Mouse (Mus musculus) myocyte (in vitro differentiated cells): ENCODE results near the gene Vmn1r34. TPM values are rescaled to one million over a fixed set of nuclear protein-coding genes. Genes with fewer than 3 reads are reported as not detected.
"Not testable (repeated sequence)": the region's sequence is repeated elsewhere in the genome, so short reads cannot be mapped to it uniquely, and the experiment has no call there.

Experiments
- H3K27me3 ChIP-seq: one replicate; pipeline ENCODE4 v1.6.1; 2011; ENCODE audit not compliant: control insufficient read depth, insufficient read depth, insufficient read length
- H3K36me3 ChIP-seq: one replicate; pipeline ENCODE4 v1.6.1; 2011; ENCODE audit not compliant: control insufficient read depth, insufficient read depth
- H3K4me2 ChIP-seq: one replicate; pipeline ENCODE4 v1.6.1; 2011; ENCODE audit warnings: low read depth, control low read depth
- H3K4me3 ChIP-seq: one replicate; pipeline ENCODE4 v1.5.1; 2011; ENCODE audit warnings: mild to moderate bottlenecking, control low read depth, moderate library complexity
- H3K79me2 ChIP-seq: one replicate; pipeline ENCODE4 v1.6.1; 2011; ENCODE audit not compliant: control insufficient read depth, insufficient read depth
- H3ac ChIP-seq: one replicate; pipeline ENCODE4 v1.6.1; 2011; ENCODE audit not compliant: control insufficient read depth, insufficient read length
- CEBPB ChIP-seq: IDR thresholded peaks from 2 replicates; pipeline ENCODE4 v1.6.1; 2011; ENCODE audit warnings: mild to moderate bottlenecking, moderate library complexity; ENCODE audit not compliant: poor library complexity, insufficient read depth, severe bottlenecking
- E2F4 ChIP-seq: IDR thresholded peaks from one replicate; pipeline ENCODE4 v1.6.1; 2011; ENCODE audit warnings: mild to moderate bottlenecking, control low read depth, moderate library complexity; ENCODE audit not compliant: insufficient read depth
- MAX ChIP-seq: IDR thresholded peaks from one replicate; pipeline ENCODE4 v1.6.1; 2011; ENCODE audit warnings: low read depth, mild to moderate bottlenecking, control low read depth
- MYOD1 ChIP-seq, 3 experiments: IDR thresholded peaks; one replicate each; pipeline ENCODE4 v1.6.1; 2011; ENCODE audit warnings: control low read depth in 2 of 3, low read depth in 2 of 3, mild to moderate bottlenecking in 2 of 3, moderate library complexity in 1 of 3; ENCODE audit not compliant: insufficient read length in 2 of 3, control insufficient read depth in 1 of 3
- MYOG ChIP-seq, 3 experiments: IDR thresholded peaks; one replicate each; pipeline ENCODE4 v1.6.1; 2011; ENCODE audit warnings: control low read depth in 2 of 3, low read depth in 2 of 3, mild to moderate bottlenecking in 2 of 3; ENCODE audit not compliant: insufficient read length in 2 of 3, control insufficient read depth in 1 of 3, insufficient read depth in 1 of 3
- POLR2A ChIP-seq: IDR thresholded peaks from one replicate; pipeline ENCODE4 v1.6.1; 2011; ENCODE audit warnings: low read depth, mild to moderate bottlenecking, control low read depth, moderate library complexity; ENCODE audit not compliant: insufficient read length
- REST ChIP-seq: IDR thresholded peaks from one replicate; pipeline ENCODE4 v1.6.1; 2011; ENCODE audit warnings: mild to moderate bottlenecking, control low read depth, moderate library complexity; ENCODE audit not compliant: insufficient read depth, insufficient read length
- SRF ChIP-seq: IDR thresholded peaks from one replicate; pipeline ENCODE4 v1.6.1; 2011; ENCODE audit warnings: low read depth; ENCODE audit not compliant: control insufficient read depth, insufficient read length
- TCF12 ChIP-seq: IDR thresholded peaks from one replicate; pipeline ENCODE4 v1.6.1; 2011; ENCODE audit warnings: mild to moderate bottlenecking, control low read depth; ENCODE audit not compliant: poor library complexity, insufficient read depth, severe bottlenecking
- TCF3 ChIP-seq: IDR thresholded peaks from one replicate; pipeline ENCODE4 v1.6.1; 2011; ENCODE audit warnings: low read depth, control low read depth; ENCODE audit not compliant: insufficient read length
- USF1 ChIP-seq: IDR thresholded peaks from one replicate; pipeline ENCODE4 v1.6.1; 2011; ENCODE audit warnings: low read depth, mild to moderate bottlenecking, control low read depth, moderate library complexity
- polyA plus RNA-seq: library from polyadenylated mRNA; unstranded; fragments of >200 nt; fragmentation: generic; extraction: Trizol; gene quantifications from one replicate; pipeline ENCODE4 v1.2.1, GENCODE M21; 2012; ENCODE audit warnings: missing spikeins

Vmn1r34 gene
- polyA plus RNA-seq: not detected

- Histone ChIP-seq H3K79me2 (no peaks in the 10 kb centered on the region), H3K4me3 (no peak within 1 kb of the TSS), H3K4me2 (no peak within 1 kb of the TSS), H3ac (no peak within 1 kb of the TSS), H3K27me3 (no peaks in the 10 kb centered on the region), H3K36me3 (no peaks in the 10 kb centered on the region)
- TF ChIP-seq MYOG (IDR thresholded peaks at IDR 0.05; ENCODE audit: control insufficient read depth in 1 of 3, insufficient read depth in 1 of 3, insufficient read length in 2 of 3, low read depth in 2 of 3) (no peak), SRF (no peak)
Observed at GRCm38 (mm10) chr6:66643779-66644178, at the start of gene Vmn1r34. TSS of gene Vmn1r34 (minus strand) at chr6:66643879.

GRCm38 (mm10) chr6:66685806-66686205 is 42.1 kb upstream of the Vmn1r34 start, which contains the start of gene Vmn1r35:
TSS of gene Vmn1r35 (minus strand) at chr6:66685906.
- H3K4me2 ChIP-seq: no peak within 1 kb of the TSS

GRCm38 (mm10) chr6:66618182-66618581 is 25.5 kb downstream of the Vmn1r34 start, which contains the start of gene Vmn1r33:
TSS of gene Vmn1r33 (minus strand) at chr6:66618282.
- not testable (repeated sequence) for H3K27me3 ChIP-seq, H3K4me3 ChIP-seq, H3K79me2 ChIP-seq, H3K36me3 ChIP-seq, H3ac ChIP-seq, H3K4me2 ChIP-seq

More at GRCm38 (mm10) chr6:66685806-66686205, 42.1 kb upstream of the Vmn1r34 start, which contains the start of gene Vmn1r35:
- H3K4me3 ChIP-seq: no peak within 1 kb of the TSS
- TF ChIP-seq E2F4: no peak
- TF ChIP-seq CEBPB: no peak
- no peak for TF ChIP-seq MAX
- TF ChIP-seq MYOD1 (IDR thresholded peaks at IDR 0.05; ENCODE audit: control insufficient read depth in 1 of 3, insufficient read length in 2 of 3, low read depth in 2 of 3): no peak
- no peak for TF ChIP-seq POLR2A
- no peak for TF ChIP-seq USF1
- TF ChIP-seq TCF12: no peak
- no peak for TF ChIP-seq SRF
- TF ChIP-seq REST: no peak
- no peak for TF ChIP-seq TCF3
- H3ac ChIP-seq: no peak within 1 kb of the TSS
- no peaks in the 10 kb centered on the region for H3K27me3 ChIP-seq
- H3K36me3 ChIP-seq: no peaks in the 10 kb centered on the region
- no peaks in the 10 kb centered on the region for H3K79me2 ChIP-seq

DNA sequence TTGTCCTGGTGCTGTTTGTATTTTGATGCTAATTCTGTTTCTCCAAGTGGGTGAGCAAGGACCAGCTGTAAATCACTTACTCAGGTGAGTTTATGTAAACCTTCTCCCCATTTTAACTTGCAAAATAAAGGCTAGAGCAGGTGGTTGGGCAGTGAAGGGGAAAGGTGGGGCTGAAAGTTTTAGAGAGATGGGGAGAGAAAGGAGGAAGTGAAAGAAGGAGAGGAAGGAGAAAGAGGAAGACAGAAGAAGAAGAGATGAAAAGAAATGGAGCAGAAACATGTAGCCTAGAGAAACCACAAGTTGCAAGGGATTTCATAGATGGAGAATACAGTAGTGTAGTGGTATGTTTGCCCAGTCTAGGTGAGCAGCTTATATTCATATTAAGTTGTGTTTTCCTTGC is 47.9 kb downstream of the Vmn1r34 start:
- H3K36me3 ChIP-seq: no peaks in the 10 kb centered on the region
- TF ChIP-seq MYOG (IDR thresholded peaks at IDR 0.05; ENCODE audit: control insufficient read depth in 1 of 3, insufficient read depth in 1 of 3, insufficient read length in 2 of 3, low read depth in 2 of 3) (no peak), SRF (no peak), USF1 (no peak), MAX (no peak), TCF12 (no peak), POLR2A (no peak), MYOD1 (IDR thresholded peaks at IDR 0.05; ENCODE audit: control insufficient read depth in 1 of 3, insufficient read length in 2 of 3, low read depth in 2 of 3) (no peak)
- H3K27me3 ChIP-seq: no peaks in the 10 kb centered on the region
- no peak overlapping the region for H3K4me3 ChIP-seq
- no peak overlapping the region for H3ac ChIP-seq
- H3K79me2 ChIP-seq: no peaks in the 10 kb centered on the region
- no peak overlapping the region for H3K4me2 ChIP-seq

Other genes starting within 250 kb of the Vmn1r34 start
- 16.0 TPM for gene Mad2l1, start 108.5 kb downstream of the Vmn1r34 start, polyA plus RNA-seq
- not detected for gene Vmn1r32, start 83.8 kb downstream of the Vmn1r34 start, polyA plus RNA-seq
- not detected for gene Vmn1r33, start 25.6 kb downstream of the Vmn1r34 start, polyA plus RNA-seq
- not detected for gene Vmn1r35, start 42.0 kb upstream of the Vmn1r34 start, polyA plus RNA-seq
- gene Vmn1r36, start 75.3 kb upstream of the Vmn1r34 start, polyA plus RNA-seq: not detected
- not detected for gene Vmn1r37, start 85.5 kb upstream of the Vmn1r34 start, polyA plus RNA-seq
- not detected for gene Vmn1r38, start 138.7 kb upstream of the Vmn1r34 start, polyA plus RNA-seq
- gene Vmn1r39, start 166.7 kb upstream of the Vmn1r34 start, polyA plus RNA-seq: not detected